Mouse (Mus musculus) CH12.LX (cell line): ENCODE results near the gene Rhoa. TPM values are rescaled to one million over a fixed set of nuclear protein-coding genes. Genes with fewer than 3 reads are reported as not detected.

ENCODE experiments used
- polyA plus RNA-seq: library from polyadenylated mRNA; unstranded; fragments of >175 nt; gene quantifications from 2 replicates; pipeline ENCODE4 v1.2.1, GENCODE M21; 2012; ENCODE audit warnings: low read depth; ENCODE audit not compliant: insufficient read length
- total RNA-seq, 2 experiments: library from RNA; depleted of rRNA; stranded (reverse); fragments of 300-350 nt in 1 of 2; fragments of >200 nt in 1 of 2; gene quantifications; 2 replicates each; pipeline ENCODE4 v1.2.3; 2012 to 2014

Gene Rhoa
- total and polyA plus RNA-seq, 3 experiments = 84.0 to 308 (median 243) TPM

Other genes starting within 250 kb of the Rhoa start
- gene Mst1, start 225.7 kb upstream of the Rhoa start, total RNA-seq (2012; rRNA removed) = 33.2 and 59.6 TPM in 2 replicates
- gene Mst1, start 225.7 kb upstream of the Rhoa start, total RNA-seq (2014; rRNA removed) = 16.9 and 19.6 TPM in 2 replicates
- 19.7 and 21.4 TPM in 2 replicates for gene Mst1, start 225.7 kb upstream of the Rhoa start, polyA plus RNA-seq
- gene Rnf123, start 222.8 kb upstream of the Rhoa start, total RNA-seq (2012; rRNA removed) = 28.8 and 32.3 TPM in 2 replicates
- 6.6 and 10.0 TPM in 2 replicates for gene Rnf123, start 222.8 kb upstream of the Rhoa start, total RNA-seq (2014; rRNA removed)
- gene Rnf123, start 222.8 kb upstream of the Rhoa start, polyA plus RNA-seq = 40.4 and 50.0 TPM in 2 replicates
- gene Apeh, start 211.5 kb upstream of the Rhoa start, total RNA-seq (2012; rRNA removed) = 69.5 and 75.6 TPM in 2 replicates
- 28.8 and 36.2 TPM in 2 replicates for gene Apeh, start 211.5 kb upstream of the Rhoa start, total RNA-seq (2014; rRNA removed)
- 53.2 and 66.6 TPM in 2 replicates for gene Apeh, start 211.5 kb upstream of the Rhoa start, polyA plus RNA-seq
- gene Bsn, start 115.7 kb upstream of the Rhoa start, total RNA-seq (2012; rRNA removed) = 3.6 and 5.6 TPM in 2 replicates
- gene Bsn, start 115.7 kb upstream of the Rhoa start, total RNA-seq (2014; rRNA removed) = 4.0 and 4.4 TPM in 2 replicates
- 6.6 and 7.8 TPM in 2 replicates for gene Bsn, start 115.7 kb upstream of the Rhoa start, polyA plus RNA-seq
- 3.7 and 3.9 TPM in 2 replicates for gene Dag1, start 42.2 kb upstream of the Rhoa start, total RNA-seq (2012; rRNA removed)
- 1.4 and 1.7 TPM in 2 replicates for gene Dag1, start 42.2 kb upstream of the Rhoa start, total RNA-seq (2014; rRNA removed)
- gene Dag1, start 42.2 kb upstream of the Rhoa start, polyA plus RNA-seq = 4.3 and 5.7 TPM in 2 replicates
- 9.3 and 12.9 TPM in 2 replicates for gene Nicn1, start 15.7 kb upstream of the Rhoa start, total RNA-seq (2012; rRNA removed)
- 7.4 and 8.5 TPM in 2 replicates for gene Nicn1, start 15.7 kb upstream of the Rhoa start, total RNA-seq (2014; rRNA removed)
- gene Nicn1, start 15.7 kb upstream of the Rhoa start, polyA plus RNA-seq = 9.5 and 9.7 TPM in 2 replicates
- 2.2 and 2.7 TPM in 2 replicates for gene Amt, start 9.3 kb upstream of the Rhoa start, total RNA-seq (2012; rRNA removed)
- gene Amt, start 9.3 kb upstream of the Rhoa start, total RNA-seq (2014; rRNA removed) = 1.1 and 1.3 TPM in 2 replicates
- 1.5 and 2.1 TPM in 2 replicates for gene Amt, start 9.3 kb upstream of the Rhoa start, polyA plus RNA-seq
- gene Tcta, start within 50 bp of the Rhoa start, total RNA-seq (2012; rRNA removed) = 5.0 and 8.7 TPM in 2 replicates
- gene Tcta, start within 50 bp of the Rhoa start, total RNA-seq (2014; rRNA removed) = 7.3 and 7.4 TPM in 2 replicates
- gene Tcta, start within 50 bp of the Rhoa start, polyA plus RNA-seq = 3.0 and 5.0 TPM in 2 replicates
- 506 and 595 TPM in 2 replicates for gene Gpx1, start 32.8 kb downstream of the Rhoa start, total RNA-seq (2012; rRNA removed)
- 750 and 883 TPM in 2 replicates for gene Gpx1, start 32.8 kb downstream of the Rhoa start, total RNA-seq (2014; rRNA removed)
- gene Gpx1, start 32.8 kb downstream of the Rhoa start, polyA plus RNA-seq = 694 and 813 TPM in 2 replicates
- 72.8 and 74.6 TPM in 2 replicates for gene Usp4, start 41.7 kb downstream of the Rhoa start, total RNA-seq (2012; rRNA removed)
- gene Usp4, start 41.7 kb downstream of the Rhoa start, total RNA-seq (2014; rRNA removed) = 50.6 and 52.1 TPM in 2 replicates
- 86.3 and 93.5 TPM in 2 replicates for gene Usp4, start 41.7 kb downstream of the Rhoa start, polyA plus RNA-seq
- gene 1700102P08Rik, start 86.7 kb downstream of the Rhoa start, total RNA-seq (2012; rRNA removed) = 0.21 TPM in 2 replicates
- gene 1700102P08Rik, start 86.7 kb downstream of the Rhoa start, total RNA-seq (2014; rRNA removed) = 0.59 TPM in 1 of 2 replicates, not detected in the other
- 0.26 TPM in 1 of 2 replicates, not detected in the other for gene 1700102P08Rik, start 86.7 kb downstream of the Rhoa start, polyA plus RNA-seq
- 0.04 TPM in 2 replicates for gene Ccdc36, start 122.4 kb downstream of the Rhoa start, total RNA-seq (2012; rRNA removed)
- gene Ccdc36, start 122.4 kb downstream of the Rhoa start, total RNA-seq (2014; rRNA removed) = 0.13 and 0.20 TPM in 2 replicates
- 0.13 TPM in 1 of 2 replicates, not detected in the other for gene Ccdc36, start 122.4 kb downstream of the Rhoa start, polyA plus RNA-seq
- gene BC048562, start 130.4 kb downstream of the Rhoa start, total RNA-seq (2012; rRNA removed) = not detected in 2 replicates
- gene BC048562, start 130.4 kb downstream of the Rhoa start, total RNA-seq (2014; rRNA removed) = not detected in 2 replicates
- gene BC048562, start 130.4 kb downstream of the Rhoa start, polyA plus RNA-seq = not detected in 2 replicates
- gene Ccdc71, start 154.4 kb downstream of the Rhoa start, total RNA-seq (2012; rRNA removed) = 16.1 and 19.3 TPM in 2 replicates
- 13.0 and 14.5 TPM in 2 replicates for gene Ccdc71, start 154.4 kb downstream of the Rhoa start, total RNA-seq (2014; rRNA removed)
- 29.0 and 33.0 TPM in 2 replicates for gene Ccdc71, start 154.4 kb downstream of the Rhoa start, polyA plus RNA-seq
- 3.1 and 3.5 TPM in 2 replicates for gene Klhdc8b, start 155.5 kb downstream of the Rhoa start, total RNA-seq (2012; rRNA removed)
- 1.9 and 2.6 TPM in 2 replicates for gene Klhdc8b, start 155.5 kb downstream of the Rhoa start, total RNA-seq (2014; rRNA removed)
- 3.4 and 5.2 TPM in 2 replicates for gene Klhdc8b, start 155.5 kb downstream of the Rhoa start, polyA plus RNA-seq
- gene Lamb2, start 173.6 kb downstream of the Rhoa start, total RNA-seq (2012; rRNA removed) = 0.08 and 0.89 TPM in 2 replicates
- gene Lamb2, start 173.6 kb downstream of the Rhoa start, total RNA-seq (2014; rRNA removed) = 0.04 TPM in 1 of 2 replicates, not detected in the other
- 0.11 and 0.17 TPM in 2 replicates for gene Lamb2, start 173.6 kb downstream of the Rhoa start, polyA plus RNA-seq
- 68.7 and 69.9 TPM in 2 replicates for gene Usp19, start 184.5 kb downstream of the Rhoa start, total RNA-seq (2012; rRNA removed)
- 36.5 TPM in 2 replicates for gene Usp19, start 184.5 kb downstream of the Rhoa start, total RNA-seq (2014; rRNA removed)
- gene Usp19, start 184.5 kb downstream of the Rhoa start, polyA plus RNA-seq = 84.2 and 106 TPM in 2 replicates
- gene Qars, start 201.6 kb downstream of the Rhoa start, total RNA-seq (2012; rRNA removed) = 271 and 322 TPM in 2 replicates
- 188 and 229 TPM in 2 replicates for gene Qars, start 201.6 kb downstream of the Rhoa start, total RNA-seq (2014; rRNA removed)
- gene Qars, start 201.6 kb downstream of the Rhoa start, polyA plus RNA-seq = 270 and 293 TPM in 2 replicates
- gene Qrich1, start 210.7 kb downstream of the Rhoa start, total RNA-seq (2012; rRNA removed) = 104 and 115 TPM in 2 replicates
- gene Qrich1, start 210.7 kb downstream of the Rhoa start, total RNA-seq (2014; rRNA removed) = 117 and 118 TPM in 2 replicates
- 61.5 and 72.1 TPM in 2 replicates for gene Qrich1, start 210.7 kb downstream of the Rhoa start, polyA plus RNA-seq